Mouse (Mus musculus) liver, adult 2 months (tissue): ENCODE results near the gene Wnt3.

Experiments used
- CTCF ChIP-seq: fragments of 200-500 bp; IDR thresholded peaks from 2 replicates; pipeline ENCODE4 v1.5.1; 2011; ENCODE audit warnings: low read depth, low read length, control low read depth
- POLR2A ChIP-seq: fragments of 200-500 bp; IDR thresholded peaks from 2 replicates; pipeline ENCODE4 v1.6.1; 2011; ENCODE audit warnings: low read length, control low read depth; ENCODE audit not compliant: insufficient read depth; ENCODE audit errors: extremely low read depth

DNA sequence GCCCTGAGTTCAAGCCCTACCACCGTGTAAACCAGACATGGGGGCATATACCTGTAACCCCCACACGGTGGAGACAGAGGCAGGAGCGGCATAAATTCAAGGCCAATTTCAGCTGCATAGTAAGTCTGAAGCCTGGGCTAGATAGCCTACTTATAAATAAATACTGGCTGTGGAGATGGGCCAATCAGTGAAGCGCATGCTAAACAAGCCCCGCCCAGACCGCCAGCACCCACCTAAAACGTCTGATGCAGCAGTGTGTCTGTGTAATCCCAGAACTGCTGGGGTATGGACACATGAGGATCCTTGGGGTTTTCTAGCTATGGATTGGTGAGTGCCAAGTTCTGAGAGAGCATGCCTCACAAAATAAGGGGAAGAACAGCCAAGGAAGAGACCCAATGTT, 13.8 kb upstream of the Wnt3 start:
- no peak for TF ChIP-seq POLR2A
- TF ChIP-seq CTCF, result no peak
